ENCODE assay signal across 35 mouse cellular contexts in the genomic region with DNA sequence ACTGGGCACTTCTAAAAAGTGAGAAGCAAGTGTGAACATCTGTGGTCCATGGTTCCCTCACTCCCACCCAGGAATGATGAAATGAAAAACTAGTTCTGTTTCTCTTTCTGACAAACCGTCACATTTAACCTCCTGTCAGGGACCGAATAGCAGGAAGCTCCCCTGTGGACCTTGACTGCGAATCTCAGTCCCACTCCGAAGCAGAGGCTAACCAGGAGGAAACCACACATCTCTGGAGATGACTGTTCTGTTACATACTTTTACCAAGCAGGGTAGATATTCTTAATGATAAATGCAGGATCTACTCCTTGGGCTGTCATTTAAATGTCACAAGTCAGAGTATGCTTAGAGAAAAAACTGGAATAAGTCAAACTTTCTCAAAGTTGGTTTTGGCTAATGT.
"Had no signal": no experiment of that assay in that cellular context is flagged by ENCODE, and none has a peak within 500 bp of the region (broad histone marks: within the 10 kb centered on the region; RNA-seq: fewer than 3 reads in every experiment).

No protein-coding gene starts in this region.

- H3K4me1 ChIP-seq: heart, embryonic 12.5 days; heart, embryonic 13.5 days; heart, embryonic 15.5 days; hindbrain, embryonic 10.5 days; hindbrain, embryonic 12.5 days; hindbrain, embryonic 13.5 days; hindbrain, embryonic 15.5 days; intestine, embryonic 15.5 days; kidney, embryonic 15.5 days had no signal

- H3K27ac ChIP-seq: heart, embryonic 10.5 days; heart, embryonic 13.5 days; heart, embryonic 15.5 days; hindbrain, embryonic 10.5 days; hindbrain, embryonic 12.5 days; hindbrain, embryonic 13.5 days; hindbrain, embryonic 14.5 days; hindbrain, embryonic 15.5 days; hindbrain, postnatal 0 days; intestine, embryonic 15.5 days; kidney, embryonic 15.5 days; kidney, postnatal 0 days; left cerebral cortex, adult 2 months had no signal

- H3K4me3 ChIP-seq: heart, embryonic 10.5 days; heart, embryonic 12.5 days; heart, embryonic 13.5 days; heart, embryonic 15.5 days; hindbrain, embryonic 10.5 days; hindbrain, embryonic 12.5 days; hindbrain, embryonic 13.5 days; hindbrain, embryonic 15.5 days; intestine, embryonic 15.5 days; kidney, embryonic 15.5 days; left cerebral cortex, adult 2 months had no signal

- H3K9me3 ChIP-seq: heart, embryonic 10.5 days; heart, embryonic 12.5 days; heart, embryonic 13.5 days; heart, embryonic 15.5 days; hindbrain, embryonic 10.5 days; hindbrain, embryonic 12.5 days; hindbrain, embryonic 13.5 days; hindbrain, embryonic 15.5 days; intestine, embryonic 15.5 days; kidney, embryonic 15.5 days had no signal

- DNase-seq: heart, postnatal 10 days; heart, postnatal 14 days; heart, postnatal 36 days; heart, postnatal 4 days; kidney, adult 11 months; kidney, adult 18-20 months; kidney, adult 2 months; kidney, adult 8-10 months; kidney, adult 9 months; kidney, postnatal 10 days; kidney, postnatal 14 days; kidney, postnatal 25 days; kidney, postnatal 36 days; kidney, postnatal 4 days; layer of hippocampus, adult 9-11 months; layer of hippocampus, postnatal 36 days had no signal

- H3K36me3 ChIP-seq: heart, embryonic 10.5 days; heart, embryonic 12.5 days; heart, embryonic 13.5 days; heart, embryonic 15.5 days; hindbrain, embryonic 10.5 days; hindbrain, embryonic 12.5 days; hindbrain, embryonic 13.5 days; hindbrain, embryonic 15.5 days; intestine, embryonic 15.5 days; kidney, embryonic 15.5 days had no signal

- H3K4me2 ChIP-seq: heart, embryonic 11.5 days; heart, embryonic 12.5 days; heart, embryonic 13.5 days; heart, embryonic 15.5 days; hindbrain, embryonic 12.5 days; hindbrain, embryonic 13.5 days; hindbrain, embryonic 14.5 days; hindbrain, embryonic 15.5 days; intestine, embryonic 15.5 days; kidney, embryonic 15.5 days had no signal

- H3K9ac ChIP-seq: heart, embryonic 12.5 days; heart, embryonic 13.5 days; heart, embryonic 15.5 days; hindbrain, embryonic 12.5 days; hindbrain, embryonic 13.5 days; hindbrain, embryonic 14.5 days; hindbrain, embryonic 15.5 days; intestine, embryonic 15.5 days; kidney, embryonic 15.5 days had no signal

- ATAC-seq: hindbrain, embryonic 16.5 days; hindbrain, postnatal 0 days; inflammation-experienced regulatory T-cells, adult 6 months; intestine, embryonic 15.5 days; intestine, embryonic 16.5 days; intestine, postnatal 0 days had no signal

- H3K27me3 ChIP-seq: hindbrain, embryonic 12.5 days; hindbrain, embryonic 13.5 days; hindbrain, embryonic 15.5 days; intestine, embryonic 15.5 days had no signal
